Mouse (Mus musculus) forebrain, embryonic 12.5 days (tissue): ENCODE data around the gene Znrf1. TPM values are rescaled to one million over a fixed set of nuclear protein-coding genes. Genes with fewer than 3 reads are reported as not detected.

ENCODE experiments used
- ATAC-seq: fragments of 200-750 bp; cut with Nextera tagmentation; 2 replicates; pipeline ENCODE4 v1.8.0; 2017; ENCODE audit warnings: moderate TSS enrichment; ENCODE audit not compliant: low FRiP score
- H3K27ac ChIP-seq: fragments of 300-500 bp; sonication (generic); 2 replicates; pipeline ENCODE4 v1.5.1; 2016; ENCODE audit warnings: mild to moderate bottlenecking
- H3K27me3 ChIP-seq: fragments of 300-500 bp; sonication (generic); 2 replicates; pipeline ENCODE4 v1.6.1; 2016; ENCODE audit warnings: mild to moderate bottlenecking
- H3K36me3 ChIP-seq: fragments of 300-500 bp; sonication (generic); replicated peaks from 2 replicates; pipeline ENCODE4 v1.6.1; 2016; ENCODE audit warnings: mild to moderate bottlenecking
- H3K4me1 ChIP-seq: fragments of 300-500 bp; sonication (generic); 2 replicates; pipeline ENCODE4 v1.6.1; 2016
- H3K4me2 ChIP-seq: fragments of 300-500 bp; sonication (generic); 2 replicates; pipeline ENCODE4 v1.6.1; 2016; ENCODE audit warnings: mild to moderate bottlenecking, moderate library complexity
- H3K4me3 ChIP-seq: fragments of 300-500 bp; sonication (generic); replicated peaks from 2 replicates; pipeline ENCODE4 v1.5.1; 2016; ENCODE audit warnings: mild to moderate bottlenecking
- H3K9ac ChIP-seq: fragments of 300-500 bp; sonication (generic); 2 replicates; pipeline ENCODE4 v1.6.1; 2016; ENCODE audit warnings: mild to moderate bottlenecking
- H3K9me3 ChIP-seq: fragments of 300-500 bp; sonication (generic); 2 replicates; pipeline ENCODE4 v1.6.1; 2016
- WGBS: fragments of 180-500 bp; shearing (Covaris S2); methylation state at CpG from one replicate; pipeline ENCODE4 v1.1.7; 2016; 5-methylcytosine and 5-hydroxymethylcytosine counted together
- polyA plus RNA-seq: library from polyadenylated mRNA; unstranded; fragments of >200 nt; fragmentation: Nextera tagmentation; extraction: Ambion mirVana; gene quantifications from 2 replicates; pipeline ENCODE4 v1.2.1, GENCODE M21; 2016

The Znrf1 gene
- polyA plus RNA-seq, 1 experiment from 2014 or later = 73.8 TPM

- 68% methylated on average over 6 of the region's 6 CpGs for WGBS
- Histone ChIP-seq H3K27me3 (no peaks in the 10 kb centered on the region), H3K4me3 (no peak overlapping the region), H3K4me2 (no peak overlapping the region), H3K4me1 (peaks cover 8% of the 10 kb centered on the region; the same call in 1 of the 2 replicates), H3K27ac (no peak overlapping the region), H3K36me3 (peaks cover 30% of the 10 kb centered on the region), H3K9me3 (no peaks in the 10 kb centered on the region), H3K9ac (no peak overlapping the region)
- no peak for ATAC-seq
Observed at GRCm38 (mm10) chr8:111617812-111618211, 81.9 kb downstream of the Znrf1 start.

DNA sequence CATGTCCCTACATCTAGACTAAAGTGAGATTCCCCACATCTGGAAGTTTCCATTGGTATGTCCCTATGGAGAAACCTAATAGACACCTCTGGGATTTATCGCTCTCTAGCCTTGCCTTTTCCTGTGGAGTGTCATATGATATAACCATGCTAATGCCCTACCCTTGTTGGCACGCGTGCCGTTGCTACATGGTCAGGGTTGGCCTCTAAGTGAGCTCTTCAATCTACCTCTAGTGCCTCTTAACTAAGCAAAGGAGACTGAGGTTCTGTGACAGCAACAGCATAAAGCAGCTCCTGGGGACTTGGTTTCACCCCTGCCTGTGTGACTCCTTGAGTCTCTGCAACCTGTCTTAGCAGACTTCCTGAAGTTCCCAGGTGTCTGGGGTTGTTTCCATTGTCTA lies 82.4 kb downstream of the Znrf1 start:
- Histone ChIP-seq H3K9ac (no peak overlapping the region), H3K4me1 (peaks cover 8% of the 10 kb centered on the region; the same call in 1 of the 2 replicates), H3K27me3 (no peaks in the 10 kb centered on the region), H3K9me3 (no peaks in the 10 kb centered on the region), H3K4me3 (no peak overlapping the region), H3K4me2 (no peak overlapping the region), H3K27ac (no peak overlapping the region), H3K36me3 (peaks cover 29% of the 10 kb centered on the region)
- WGBS = 95% methylated on average over 4 of the region's 4 CpGs
- ATAC-seq = no peak

DNA sequence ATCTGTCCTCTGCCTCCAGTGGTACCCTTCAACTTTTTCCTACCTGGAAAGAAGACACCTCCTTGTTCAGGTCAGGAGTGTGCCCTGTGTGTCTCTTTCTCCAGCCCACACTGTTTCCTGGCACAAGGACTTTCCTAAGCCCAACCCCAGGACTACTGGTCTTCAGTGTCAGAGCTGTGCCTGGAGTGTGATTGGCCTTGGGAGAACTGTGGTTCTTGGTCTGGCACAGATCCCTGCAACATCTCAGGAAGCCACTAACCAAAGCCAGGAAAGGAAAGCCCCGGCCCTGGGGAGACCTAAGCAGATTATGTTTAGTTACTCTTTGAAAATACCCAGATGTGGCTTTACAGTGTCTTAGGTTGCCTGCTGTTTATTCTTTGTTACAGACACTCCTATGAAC lies 84.0 kb downstream of the Znrf1 start:
- WGBS = 75% methylated on average over 1 of the region's 1 CpGs
- Histone ChIP-seq H3K27me3 (no peaks in the 10 kb centered on the region), H3K4me2 (no peak overlapping the region), H3K4me3 (no peak overlapping the region), H3K9ac (no peak overlapping the region), H3K4me1 (peaks cover 8% of the 10 kb centered on the region; the same call in 1 of the 2 replicates), H3K36me3 (peaks cover 39% of the 10 kb centered on the region), H3K9me3 (no peaks in the 10 kb centered on the region), H3K27ac (no peak overlapping the region)
- no peak for ATAC-seq

DNA sequence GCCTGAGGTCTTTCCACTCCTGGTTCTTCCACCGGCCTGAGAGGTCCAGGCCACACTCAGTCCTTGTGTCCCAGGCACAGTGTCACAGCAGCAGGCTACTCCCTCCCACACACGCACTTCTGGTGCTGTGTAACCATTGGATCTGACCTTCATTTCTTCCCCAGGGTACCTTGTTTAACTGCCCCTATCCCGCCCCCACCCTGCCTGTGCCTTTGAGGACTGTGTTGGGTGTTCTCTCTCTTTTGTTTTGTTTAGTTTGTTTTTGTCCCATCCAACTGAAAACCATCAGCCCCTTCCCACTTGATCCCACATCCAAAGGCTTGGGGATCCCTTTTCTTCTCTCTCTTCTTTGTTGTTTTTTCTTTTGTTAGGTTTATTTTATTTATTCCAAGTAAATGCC lies 86.2 kb downstream of the Znrf1 start:
- Histone ChIP-seq H3K4me2 (no peak overlapping the region), H3K9ac (no peak overlapping the region), H3K36me3 (peaks cover 39% of the 10 kb centered on the region), H3K27me3 (no peaks in the 10 kb centered on the region), H3K4me3 (no peak overlapping the region), H3K9me3 (no peaks in the 10 kb centered on the region), H3K4me1 (peaks cover 8% of the 10 kb centered on the region; the same call in 1 of the 2 replicates), H3K27ac (0 out of 2 replicates have a peak overlapping the region, but pooled peaks have one; percentile 9)
- WGBS = 65% methylated on average over 3 of the region's 3 CpGs
- no peak for ATAC-seq

DNA sequence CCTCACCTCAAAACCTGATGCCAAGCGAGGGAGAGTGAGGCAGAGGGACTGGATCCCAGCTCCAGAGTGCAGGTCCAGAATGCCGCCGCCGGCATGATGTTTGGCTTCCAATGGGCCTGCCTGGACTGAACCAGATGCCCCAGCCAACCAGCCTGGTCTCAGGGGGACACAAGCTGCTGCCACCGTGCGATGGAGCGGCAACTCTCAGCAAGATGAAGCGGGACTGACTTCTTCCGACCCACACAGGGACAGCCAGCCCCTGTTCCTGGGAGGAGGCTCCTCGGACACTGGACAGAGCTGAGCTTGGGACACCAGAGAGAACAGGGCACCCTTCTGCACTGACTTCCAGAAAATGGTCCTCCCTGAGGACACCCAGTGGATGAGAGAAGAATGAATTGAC lies 86.7 kb downstream of the Znrf1 start:
- Histone ChIP-seq H3K4me3 (no peak overlapping the region), H3K9ac (no peak overlapping the region), H3K4me1 (peaks cover 7% of the 10 kb centered on the region; the same call in 1 of the 2 replicates), H3K36me3 (peaks cover 39% of the 10 kb centered on the region), H3K4me2 (no peak overlapping the region), H3K27ac (no peak overlapping the region; the same call in 1 of the 2 replicates), H3K27me3 (no peaks in the 10 kb centered on the region), H3K9me3 (no peaks in the 10 kb centered on the region)
- WGBS = 79% methylated on average over 10 of the region's 10 CpGs
- no peak for ATAC-seq

DNA sequence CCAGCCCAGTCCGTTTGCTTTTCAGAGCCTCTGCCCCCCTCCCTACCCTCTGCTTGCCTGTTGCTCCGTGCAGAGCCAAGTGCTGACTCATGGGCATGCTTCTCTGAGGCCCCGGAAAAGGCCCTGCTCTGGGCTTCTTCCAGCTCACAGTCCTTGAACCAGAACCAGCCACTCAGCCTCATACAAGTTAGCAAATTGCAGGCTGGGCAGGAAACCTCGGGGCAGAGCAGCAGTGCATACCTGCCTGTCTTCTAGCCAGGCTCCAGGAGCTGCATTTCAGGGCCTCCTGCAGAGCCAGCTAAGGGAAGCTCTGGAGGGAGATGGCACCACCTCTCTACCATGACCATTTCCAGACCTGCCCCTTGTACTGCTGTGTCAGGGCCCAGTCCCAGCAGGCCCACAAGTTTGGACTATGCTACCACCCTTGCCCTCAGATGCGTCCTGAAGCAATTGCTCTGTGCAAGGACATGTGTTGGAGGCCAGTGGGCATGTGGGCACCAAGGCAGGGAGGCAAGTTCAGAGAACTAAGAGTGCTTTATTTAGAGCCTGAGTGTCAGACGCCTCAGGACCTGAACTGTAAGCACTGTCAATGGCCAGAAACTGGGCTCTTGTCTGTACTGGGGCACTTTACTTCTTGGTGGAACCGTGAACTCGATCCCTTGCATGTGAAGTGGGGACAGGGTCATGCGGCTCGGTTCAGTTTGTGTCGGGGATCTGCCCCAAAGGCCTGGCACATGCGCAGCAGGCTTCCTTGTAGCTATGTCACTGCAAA lies 88.4 kb downstream of the Znrf1 start:
- peaks cover 40% of the 10 kb centered on the region for H3K36me3 ChIP-seq
- H3K9me3 ChIP-seq = no peaks in the 10 kb centered on the region
- no peak overlapping the region for H3K4me2 ChIP-seq
- WGBS = 86% methylated on average over 12 of the region's 12 CpGs
- ATAC-seq = no peak
- no peaks in the 10 kb centered on the region for H3K27me3 ChIP-seq
- H3K4me1 ChIP-seq = no peaks in the 10 kb centered on the region; the same call in 1 of the 2 replicates
- no peak overlapping the region for H3K4me3 ChIP-seq
- no peak overlapping the region for H3K9ac ChIP-seq
- H3K27ac ChIP-seq = 0 out of 2 replicates have a peak overlapping the region, but pooled peaks have one; percentile 3

DNA sequence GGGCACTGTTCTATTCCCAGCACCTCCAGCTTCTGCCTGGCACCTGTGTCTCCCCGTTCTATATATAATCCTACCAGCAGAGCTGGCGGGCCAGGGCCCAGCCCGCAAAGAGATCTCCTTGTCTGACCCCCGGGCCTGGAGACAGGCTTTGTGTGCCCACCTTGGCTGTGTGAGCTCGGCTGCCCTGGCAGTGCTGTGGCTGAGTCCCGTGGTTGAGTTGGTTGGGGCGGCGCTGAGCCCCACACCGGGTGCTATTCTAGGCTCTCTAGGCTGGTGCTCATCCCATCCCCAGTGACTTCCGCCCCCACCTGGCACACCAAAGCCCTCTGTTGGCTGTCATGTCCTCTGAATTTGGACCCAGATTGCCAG lies 88.9 kb downstream of the Znrf1 start:
- no peaks in the 10 kb centered on the region for H3K9me3 ChIP-seq
- 92% methylated on average over 10 of the region's 10 CpGs for WGBS
- no peak overlapping the region for H3K4me3 ChIP-seq
- H3K36me3 ChIP-seq = peaks cover 38% of the 10 kb centered on the region
- H3K27ac ChIP-seq = no peak overlapping the region
- no peaks in the 10 kb centered on the region for H3K27me3 ChIP-seq
- no peaks in the 10 kb centered on the region; the same call in 1 of the 2 replicates for H3K4me1 ChIP-seq
- no peak overlapping the region for H3K9ac ChIP-seq
- no peak overlapping the region for H3K4me2 ChIP-seq
- ATAC-seq = peak; percentile 31; the same call in 1 of the 2 replicates

DNA sequence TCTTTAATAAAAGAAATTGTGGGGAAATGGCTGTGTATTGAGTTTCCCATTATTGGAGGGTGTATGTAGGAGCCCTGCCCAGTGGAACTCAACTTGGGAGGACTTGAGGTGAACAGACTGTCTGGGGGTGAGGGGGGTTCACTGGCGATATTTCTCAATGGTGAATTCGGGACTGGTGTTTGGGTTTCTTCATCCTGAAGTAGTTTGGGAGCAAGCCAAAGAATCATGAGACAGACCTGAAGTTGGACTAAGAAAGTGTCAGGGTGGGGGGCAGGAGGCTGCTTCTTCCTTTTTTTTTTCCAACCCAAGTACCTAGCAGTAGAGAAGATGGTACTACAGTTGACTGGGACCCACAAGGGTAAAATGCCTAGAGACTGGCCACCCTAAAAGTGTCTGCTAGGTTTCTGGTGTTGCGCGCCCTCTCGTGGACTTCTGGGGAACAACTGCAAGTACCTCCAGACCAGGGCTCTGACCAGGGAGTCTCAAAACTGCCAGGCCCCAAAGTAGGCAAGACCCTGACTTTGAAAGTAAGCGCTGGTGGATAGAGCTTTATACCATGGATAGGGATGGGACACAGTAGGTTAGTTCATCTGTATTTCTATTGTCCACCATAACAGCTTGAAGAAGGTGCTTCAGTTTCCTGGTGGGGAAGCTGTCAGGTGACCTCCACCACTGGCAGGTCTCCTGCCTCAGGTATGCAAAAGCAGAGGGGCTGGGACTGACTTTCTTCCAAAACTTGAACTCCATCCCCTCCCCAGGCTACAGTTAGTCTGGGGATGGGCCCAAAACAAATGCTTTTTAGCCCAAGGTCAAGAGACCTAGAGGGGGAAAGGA lies 90.0 kb downstream of the Znrf1 start:
- Histone ChIP-seq H3K4me3 (no peak overlapping the region), H3K27ac (no peak overlapping the region), H3K4me1 (no peaks in the 10 kb centered on the region; the same call in 1 of the 2 replicates), H3K4me2 (no peak overlapping the region), H3K27me3 (no peaks in the 10 kb centered on the region), H3K36me3 (peaks cover 31% of the 10 kb centered on the region), H3K9ac (no peak overlapping the region), H3K9me3 (no peaks in the 10 kb centered on the region)
- ATAC-seq = 0 out of 2 replicates have a peak, but pooled peaks have one; percentile 16
- WGBS = 32% methylated on average over 6 of the region's 6 CpGs

GRCm38 (mm10) chr8:111626528-111626820 lies 90.6 kb downstream of the Znrf1 start:
- WGBS = 79% methylated on average over 8 of the region's 8 CpGs
- H3K27me3 ChIP-seq = no peaks in the 10 kb centered on the region
- ATAC-seq = no peak

GRCm38 (mm10) chr8:111626933-111627332 lies 91.0 kb downstream of the Znrf1 start:
- H3K4me1 ChIP-seq = no peaks in the 10 kb centered on the region; the same call in 1 of the 2 replicates
- H3K36me3 ChIP-seq = peaks cover 24% of the 10 kb centered on the region
- H3K27ac ChIP-seq = no peak overlapping the region
- no peak overlapping the region for H3K4me2 ChIP-seq
- no peak for ATAC-seq
- no peaks in the 10 kb centered on the region for H3K27me3 ChIP-seq
- 93% methylated on average over 14 of the region's 14 CpGs for WGBS
- H3K9ac ChIP-seq = no peak overlapping the region
- no peak overlapping the region for H3K4me3 ChIP-seq
- H3K9me3 ChIP-seq = no peaks in the 10 kb centered on the region

More at GRCm38 (mm10) chr8:111626528-111626820, 90.6 kb downstream of the Znrf1 start:
- H3K4me3 ChIP-seq = no peak overlapping the region
- no peaks in the 10 kb centered on the region; the same call in 1 of the 2 replicates for H3K4me1 ChIP-seq
- H3K36me3 ChIP-seq = peaks cover 29% of the 10 kb centered on the region
- H3K9me3 ChIP-seq = no peaks in the 10 kb centered on the region
- no peak overlapping the region for H3K4me2 ChIP-seq
- no peak overlapping the region for H3K27ac ChIP-seq
- no peak overlapping the region for H3K9ac ChIP-seq

DNA sequence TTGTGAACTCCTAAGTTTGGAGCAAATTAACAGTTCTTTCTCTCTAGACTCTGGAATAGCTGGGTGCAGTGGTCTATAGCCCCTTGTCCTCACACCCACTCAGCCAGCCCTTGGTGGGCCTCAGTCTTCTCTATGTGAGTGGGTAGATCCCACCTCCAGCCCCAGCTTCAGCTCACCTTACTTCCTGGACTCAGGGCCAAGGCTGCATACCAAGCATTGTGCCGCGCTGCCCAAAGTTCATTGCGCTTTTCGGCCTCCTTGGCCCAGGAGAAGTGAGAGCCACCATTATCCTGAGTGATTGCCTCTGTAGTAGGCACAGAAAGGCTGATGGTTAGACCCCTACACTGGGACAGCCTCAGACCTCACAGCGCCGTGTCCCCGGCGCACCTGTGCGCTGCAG lies 92.0 kb downstream of the Znrf1 start:
- Histone ChIP-seq H3K27me3 (no peaks in the 10 kb centered on the region), H3K9ac (no peak overlapping the region), H3K9me3 (no peaks in the 10 kb centered on the region), H3K36me3 (peaks cover 16% of the 10 kb centered on the region), H3K27ac (no peak overlapping the region), H3K4me2 (no peak overlapping the region), H3K4me1 (no peaks in the 10 kb centered on the region; the same call in 1 of the 2 replicates), H3K4me3 (no peak overlapping the region)
- 96% methylated on average over 9 of the region's 9 CpGs for WGBS
- ATAC-seq = no peak

- 97% methylated on average over 12 of the region's 12 CpGs for WGBS
- H3K27ac ChIP-seq = no peak overlapping the region
Observed at GRCm38 (mm10) chr8:111628401-111628800, 92.5 kb downstream of the Znrf1 start.

More at GRCm38 (mm10) chr8:111628401-111628800, 92.5 kb downstream of the Znrf1 start:
- Histone ChIP-seq H3K4me1 (no peaks in the 10 kb centered on the region; the same call in 1 of the 2 replicates), H3K4me2 (no peak overlapping the region), H3K9me3 (no peaks in the 10 kb centered on the region), H3K9ac (no peak overlapping the region), H3K4me3 (no peak overlapping the region), H3K27me3 (no peaks in the 10 kb centered on the region), H3K36me3 (0 out of 2 replicates have a peak, but pooled peaks cover 14% of the 10 kb centered on the region)
- ATAC-seq = no peak
